Mouse (Mus musculus) C2C12 (cell line): ENCODE results near the gene Fam117a. TPM values are rescaled to one million over a fixed set of nuclear protein-coding genes. Genes with fewer than 3 reads are reported as not detected.

Source experiments
- H3K27me3 ChIP-seq: one replicate; pipeline ENCODE4 v1.6.1; 2011; ENCODE audit not compliant: control insufficient read depth, insufficient read depth, insufficient read length
- H3K36me3 ChIP-seq: one replicate; pipeline ENCODE4 v1.6.1; 2011; ENCODE audit not compliant: control insufficient read depth, insufficient read depth
- H3K4me3 ChIP-seq: one replicate; pipeline ENCODE4 v1.5.1; 2011; ENCODE audit warnings: mild to moderate bottlenecking, control low read depth; ENCODE audit not compliant: poor library complexity, insufficient read depth, severe bottlenecking
- H3K79me2 ChIP-seq: one replicate; pipeline ENCODE4 v1.6.1; 2011; ENCODE audit not compliant: control insufficient read depth, insufficient read depth
- H3K79me3 ChIP-seq: one replicate; pipeline ENCODE4 v1.6.1; 2011; ENCODE audit warnings: low read depth, control low read depth
- H3ac ChIP-seq: one replicate; pipeline ENCODE3; 2011; ENCODE audit warnings: low read depth; ENCODE audit not compliant: control insufficient read depth, insufficient read length
- CEBPB ChIP-seq: IDR thresholded peaks from one replicate; pipeline ENCODE4 v1.6.1; 2011; ENCODE audit warnings: low read depth, mild to moderate bottlenecking, control low read depth, moderate library complexity
- CTCF ChIP-seq: IDR thresholded peaks from one replicate; pipeline ENCODE4 v1.5.1; 2011; ENCODE audit not compliant: control insufficient read depth, insufficient read depth, insufficient read length
- FOSL1 ChIP-seq: IDR thresholded peaks from one replicate; pipeline ENCODE4 v1.8.0; 2011; ENCODE audit warnings: mild to moderate bottlenecking, low read length; ENCODE audit not compliant: poor library complexity, insufficient read depth, severe bottlenecking
- MAX ChIP-seq: IDR thresholded peaks from one replicate; pipeline ENCODE4 v1.6.1; 2011; ENCODE audit warnings: mild to moderate bottlenecking, control low read depth
- MYOD1 ChIP-seq: IDR thresholded peaks from one replicate; pipeline ENCODE4 v1.6.1; 2011; ENCODE audit warnings: low read depth; ENCODE audit not compliant: control insufficient read depth, insufficient read length
- MYOG ChIP-seq: IDR thresholded peaks from one replicate; pipeline ENCODE4 v1.6.1; 2011; ENCODE audit not compliant: control insufficient read depth, insufficient read length; ENCODE audit errors: extremely low read depth
- USF1 ChIP-seq: IDR thresholded peaks from one replicate; pipeline ENCODE4 v1.6.1; 2011; ENCODE audit warnings: low read depth, mild to moderate bottlenecking, control low read depth, moderate library complexity
- polyA plus RNA-seq: library from polyadenylated mRNA; unstranded; fragments of >200 nt; fragmentation: generic; extraction: Trizol; gene quantifications from one replicate; pipeline ENCODE4 v1.2.1, GENCODE M21; 2012; ENCODE audit warnings: missing spikeins

The Fam117a gene
- polyA plus RNA-seq, 1 experiment, result 7.7 TPM

DNA sequence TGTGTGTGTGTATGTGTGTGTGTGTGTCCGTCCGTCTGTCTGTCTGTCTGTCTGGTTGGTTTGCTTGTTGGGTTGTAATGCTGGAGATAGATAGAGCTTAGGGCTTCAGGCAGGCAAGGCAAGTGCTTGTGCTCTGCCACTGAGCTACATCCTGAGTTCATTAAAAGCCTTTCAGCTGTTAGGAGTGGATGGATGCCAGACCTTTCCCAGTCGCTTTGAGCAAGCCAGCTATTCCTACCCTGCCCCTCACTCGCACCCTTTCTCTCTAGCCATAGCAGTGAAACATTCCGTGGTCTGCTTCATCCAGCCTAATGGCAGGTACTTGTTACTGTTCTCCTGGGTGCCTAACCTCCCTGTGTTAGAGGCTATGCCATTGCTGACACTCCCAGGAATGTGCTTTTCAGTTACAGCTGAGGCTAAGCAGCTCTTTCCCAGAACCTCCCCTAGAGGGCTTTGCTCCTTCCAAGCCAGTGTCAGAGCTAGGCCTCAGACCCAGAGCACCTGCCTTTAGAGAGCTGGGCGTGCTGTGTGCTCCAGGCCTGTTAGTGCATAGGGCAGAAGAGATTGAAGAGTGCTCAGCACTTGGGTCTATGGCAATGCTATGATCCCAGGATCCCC lies 29.6 kb downstream of the Fam117a start:
- Histone ChIP-seq H3K79me3 (no peaks in the 10 kb centered on the region), H3K27me3 (no peaks in the 10 kb centered on the region), H3K4me3 (no peak overlapping the region), H3K79me2 (no peaks in the 10 kb centered on the region), H3ac (no peak overlapping the region), H3K36me3 (no peaks in the 10 kb centered on the region)
- TF ChIP-seq CTCF (no peak), CEBPB (no peak), MAX (no peak), USF1 (no peak), MYOD1 (no peak)

DNA sequence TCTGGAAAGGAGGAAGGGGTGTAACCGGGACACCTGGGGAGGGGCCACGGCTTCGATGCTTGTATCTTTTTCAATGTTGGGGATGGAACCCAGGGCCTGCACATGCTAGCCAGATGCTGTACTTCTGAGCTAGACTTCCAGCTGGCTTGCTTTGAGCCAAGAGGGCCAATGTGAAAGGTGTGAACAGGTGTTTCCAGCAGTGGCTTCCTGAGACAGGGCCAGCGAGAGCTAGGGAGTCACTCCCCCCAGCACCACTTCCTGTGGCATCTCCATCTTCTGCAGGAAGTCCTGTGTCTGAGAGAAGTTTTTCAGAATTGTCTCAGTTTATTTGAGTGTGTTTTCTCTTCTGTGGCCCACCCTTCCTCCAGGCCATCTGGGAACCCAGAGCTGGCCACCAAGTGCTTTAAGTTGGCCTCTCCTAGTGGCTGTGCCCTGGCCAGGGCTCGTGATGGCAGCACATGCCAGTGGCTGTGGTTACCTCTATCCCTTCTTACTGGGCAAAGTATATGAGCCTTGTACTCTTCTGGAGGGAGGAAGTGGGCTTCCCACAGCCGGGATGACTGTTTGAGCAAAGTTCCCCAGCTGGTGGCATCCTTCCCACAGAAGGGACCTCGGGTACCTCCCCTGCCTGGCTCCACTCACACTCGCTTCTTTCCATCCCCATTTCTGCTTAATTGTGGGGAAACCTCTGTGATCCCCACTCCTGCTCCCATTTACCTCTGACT lies 30.4 kb downstream of the Fam117a start:
- no peaks in the 10 kb centered on the region for H3K79me3 ChIP-seq
- H3K27me3 ChIP-seq, result no peaks in the 10 kb centered on the region
- H3ac ChIP-seq, result no peak overlapping the region
- H3K4me3 ChIP-seq, result no peak overlapping the region
- no peak for TF ChIP-seq MYOG
- TF ChIP-seq MYOD1, result no peak
- no peak for TF ChIP-seq MAX
- no peak for TF ChIP-seq CTCF
- TF ChIP-seq CEBPB, result no peak
- TF ChIP-seq FOSL1, result no peak
- TF ChIP-seq USF1, result no peak
- H3K79me2 ChIP-seq, result no peaks in the 10 kb centered on the region
- no peaks in the 10 kb centered on the region for H3K36me3 ChIP-seq

DNA sequence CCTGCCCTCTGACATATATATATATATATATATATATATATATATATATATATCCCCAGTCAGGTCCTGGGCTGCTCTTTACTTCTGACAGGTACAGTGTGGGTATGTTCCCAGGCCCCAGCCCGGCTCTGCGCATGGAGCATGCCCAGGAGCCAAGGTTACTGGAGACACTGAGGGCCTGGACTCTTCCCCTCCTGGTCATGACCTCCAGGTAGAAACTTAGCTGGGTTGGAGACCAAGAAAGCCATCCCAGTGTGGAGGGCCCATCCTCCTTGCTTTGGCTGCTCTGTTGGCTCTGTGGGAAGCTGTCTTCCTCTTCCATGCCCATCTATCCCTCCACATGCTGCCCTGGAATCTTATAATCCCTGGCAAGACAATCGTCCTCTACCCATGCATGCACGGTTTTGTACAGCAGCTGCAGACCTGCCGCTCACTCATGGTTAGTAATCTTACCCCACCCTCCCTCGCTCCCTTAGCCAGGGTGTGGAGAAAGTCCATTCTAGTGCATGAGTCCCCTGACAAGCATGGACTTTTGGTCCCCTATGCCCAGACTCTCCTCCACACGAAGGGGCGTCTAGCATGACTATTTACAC lies 31.5 kb downstream of the Fam117a start:
- no peak for TF ChIP-seq CEBPB
- no peak for TF ChIP-seq MAX
- TF ChIP-seq CTCF, result no peak
- TF ChIP-seq MYOD1, result no peak
- no peak for TF ChIP-seq USF1
- no peak for TF ChIP-seq MYOG
- TF ChIP-seq FOSL1, result no peak
- no peaks in the 10 kb centered on the region for H3K36me3 ChIP-seq
- H3K4me3 ChIP-seq, result no peak overlapping the region

DNA sequence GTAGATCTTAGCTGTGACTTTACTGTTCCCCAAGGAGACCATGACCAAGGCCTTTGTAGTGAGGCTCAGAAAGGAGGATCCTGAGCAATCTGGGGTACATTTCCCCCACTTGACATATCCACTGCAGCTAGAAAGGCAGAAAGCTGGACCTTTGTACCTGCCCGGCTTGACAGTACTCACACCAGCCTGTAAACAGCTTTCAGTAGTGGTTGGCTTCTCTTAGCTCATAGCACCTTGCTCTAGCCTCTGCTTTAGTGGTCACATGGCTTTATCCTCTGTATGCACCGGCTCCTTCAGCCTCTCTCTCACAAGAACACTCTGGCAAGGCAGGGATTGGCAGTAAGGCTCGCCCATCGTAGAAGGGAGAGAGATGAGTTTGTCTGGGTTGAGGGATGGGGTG lies 32.1 kb downstream of the Fam117a start:
- H3K79me3 ChIP-seq, result no peaks in the 10 kb centered on the region
- no peaks in the 10 kb centered on the region for H3K27me3 ChIP-seq
- no peaks in the 10 kb centered on the region for H3K36me3 ChIP-seq
- H3ac ChIP-seq, result no peak overlapping the region
- H3K4me3 ChIP-seq, result no peak overlapping the region
- no peaks in the 10 kb centered on the region for H3K79me2 ChIP-seq
- TF ChIP-seq CTCF (no peak), MYOD1 (no peak), MYOG (no peak), CEBPB (no peak), FOSL1 (no peak), MAX (no peak), USF1 (no peak)

More for the DNA sequence above, 31.5 kb downstream of the Fam117a start:
- no peaks in the 10 kb centered on the region for H3K79me3 ChIP-seq
- no peaks in the 10 kb centered on the region for H3K79me2 ChIP-seq
- no peaks in the 10 kb centered on the region for H3K27me3 ChIP-seq
- no peak overlapping the region for H3ac ChIP-seq

- Histone ChIP-seq H3K79me2 (no peaks in the 10 kb centered on the region), H3ac (no peak overlapping the region), H3K4me3 (no peak overlapping the region), H3K36me3 (no peaks in the 10 kb centered on the region), H3K79me3 (no peaks in the 10 kb centered on the region), H3K27me3 (no peaks in the 10 kb centered on the region)
- peak; percentile 86 for TF ChIP-seq MYOD1
- TF ChIP-seq FOSL1, result no peak
Measured at GRCm38 (mm10) chr11:95369964-95370890, 33.4 kb downstream of the Fam117a start.
